Mouse (Mus musculus) heart, postnatal 4 days (tissue): ENCODE data around the gene Cbx1. TPM values are rescaled to one million over a fixed set of nuclear protein-coding genes. Genes with fewer than 3 reads are reported as not detected.
A peak's percentile ranks its signal among the peaks of the same experiment; 100 is the strongest.
"Not testable (repeated sequence)": the region's sequence is repeated elsewhere in the genome, so short reads cannot be mapped to it uniquely, and the experiment has no call there.

Experiments used
- DNase-seq: peaks from one replicate; pipeline ENCODE4 v3.0.0; 2021
- total RNA-seq, 2 experiments: library from RNA; stranded (reverse); gene quantifications; 2 replicates each; pipeline ENCODE4 v1.2.3; 2021

The Cbx1 gene
- total RNA-seq, 2 experiments from 2014 or later = 69.6 to 72.0 TPM

DNA sequence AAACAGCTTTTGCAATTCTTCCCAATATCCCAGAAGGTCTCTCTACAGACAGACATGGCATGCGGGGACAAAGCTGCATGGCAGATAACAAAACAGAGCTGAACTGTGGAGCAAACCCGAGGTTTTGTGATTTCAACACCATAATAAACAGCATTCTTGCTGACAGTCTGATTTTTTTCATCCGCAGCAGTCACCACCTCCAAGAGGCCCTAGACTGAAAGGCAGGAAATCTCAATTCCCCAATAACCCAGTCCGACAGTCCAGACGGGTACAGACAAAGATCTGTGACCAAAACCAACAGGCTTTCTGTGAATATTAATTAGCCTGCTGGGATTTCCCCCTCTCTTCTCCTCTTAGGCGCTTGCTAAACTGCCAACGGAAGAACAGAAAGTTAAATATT is 13.3 kb upstream of the Cbx1 start:
- DNase-seq = no peak

DNA sequence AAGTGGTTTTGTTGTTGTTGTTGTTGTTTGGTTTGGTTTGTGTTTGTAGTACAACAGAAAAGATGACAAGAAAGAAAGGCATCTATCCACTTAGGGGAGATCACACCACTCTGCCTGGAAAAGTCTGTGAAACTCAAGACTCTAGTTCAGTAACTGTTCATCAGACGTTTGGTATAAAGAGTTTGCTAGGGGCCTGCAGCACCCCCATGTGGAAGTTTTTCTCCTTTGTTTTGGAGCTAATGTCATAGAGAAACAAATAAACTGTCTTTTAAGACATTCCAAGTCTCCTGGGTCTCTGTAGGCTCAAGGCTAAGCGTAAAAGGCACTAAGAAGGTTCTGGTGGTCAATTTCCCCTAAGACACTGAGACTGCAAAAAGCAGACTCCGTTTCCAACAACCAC is 12.9 kb upstream of the Cbx1 start:
- no peak for DNase-seq

DNA sequence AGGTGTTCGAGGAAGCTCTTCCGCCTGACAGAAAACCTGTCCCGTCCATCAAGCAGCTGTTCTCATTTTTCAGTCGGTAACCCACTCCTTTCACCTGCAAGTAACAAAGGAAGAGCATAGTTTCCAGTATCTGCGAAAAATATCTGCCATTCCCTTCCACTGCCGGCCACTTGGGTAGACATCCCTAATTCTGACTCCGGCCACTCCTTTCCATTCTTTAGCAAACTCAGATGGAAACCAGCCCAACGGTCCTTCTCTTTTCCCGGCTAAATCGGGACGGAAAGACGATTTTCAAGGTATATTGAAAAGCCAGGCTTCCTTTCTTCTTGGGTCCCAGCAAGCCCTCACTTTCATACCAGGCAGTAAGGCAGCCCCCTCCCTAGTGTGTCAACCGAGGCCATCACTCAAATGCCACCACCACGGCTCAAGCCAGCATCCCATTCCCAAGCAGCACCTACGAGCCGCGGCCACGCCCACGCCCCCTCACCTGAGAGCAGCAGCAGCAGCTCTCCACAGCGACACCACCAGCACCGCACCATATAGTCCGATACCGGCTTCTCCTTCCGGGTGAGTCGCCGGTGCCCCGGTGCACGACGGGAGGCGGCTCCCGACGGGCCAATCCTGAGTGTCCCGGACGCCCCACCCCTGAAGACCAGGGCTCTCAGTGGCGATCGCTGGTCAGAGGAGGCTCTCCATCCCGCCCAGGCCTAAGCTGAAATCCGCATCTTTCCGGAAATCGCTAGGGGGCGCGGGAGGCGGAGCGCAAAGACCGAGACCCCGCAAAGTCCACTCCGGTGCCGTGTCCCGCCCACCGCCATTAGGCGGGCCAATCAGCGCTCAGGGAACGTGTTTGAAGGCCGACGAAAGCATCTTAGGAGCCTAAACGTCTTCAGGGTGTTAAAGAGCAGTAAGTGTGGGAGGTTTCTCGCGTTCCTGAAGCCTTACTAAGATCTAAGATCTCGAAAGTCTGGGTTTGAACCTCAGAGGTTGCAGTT is 11.7 kb upstream of the Cbx1 start, which contains the start of gene Snx11:
Gene Snx11 (minus strand): TSS at position 592 of the 995 bp plus-strand sequence.
- DNase-seq = peak; percentile 100

DNA sequence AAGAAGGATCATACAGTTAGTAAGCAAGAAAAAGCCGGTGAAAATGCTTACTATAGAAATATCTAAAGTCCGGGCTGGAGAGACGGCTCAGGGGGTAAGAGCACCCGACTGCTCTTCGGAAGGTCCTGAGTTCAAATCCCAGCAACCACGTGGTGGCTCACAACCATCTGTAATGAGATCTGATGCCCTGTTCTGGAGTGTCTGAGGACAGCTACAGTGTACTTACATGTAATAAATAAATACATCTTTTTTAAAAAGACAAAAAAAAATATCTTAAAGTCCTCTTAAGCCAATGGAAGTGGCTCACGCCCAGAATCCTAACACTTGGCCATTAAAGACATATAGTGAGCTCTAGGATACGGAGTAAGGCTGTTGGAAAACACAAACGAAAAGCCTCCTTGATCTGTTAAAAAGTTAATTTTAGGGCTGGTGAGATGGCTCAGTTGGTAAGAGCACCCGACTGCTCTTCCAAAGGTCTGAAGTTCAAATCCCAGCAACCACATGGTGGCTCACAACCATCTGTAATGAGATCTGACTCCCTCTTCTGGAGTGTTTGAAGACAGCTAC is 10.8 kb upstream of the Cbx1 start:
- not testable (repeated sequence) for DNase-seq

DNA sequence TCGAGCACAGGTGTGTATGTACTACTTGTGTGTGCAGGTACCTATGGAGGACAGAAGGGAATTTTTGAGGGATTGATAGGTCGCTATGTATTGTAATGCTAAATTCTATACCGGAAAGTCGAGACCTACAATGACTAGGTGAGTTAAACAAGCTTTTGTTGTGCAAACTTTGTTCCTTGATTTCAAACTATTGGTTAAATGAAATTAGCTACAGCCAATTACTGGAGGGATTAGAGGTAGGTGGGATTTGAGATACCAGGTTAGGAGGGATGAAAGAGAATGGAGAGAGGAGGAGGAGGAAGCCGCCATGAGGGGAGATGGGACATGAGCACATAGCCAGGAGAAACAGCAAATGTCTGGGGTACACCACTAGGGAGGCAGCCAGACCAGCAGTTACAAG is 8.6 kb upstream of the Cbx1 start:
- DNase-seq = no peak

DNA sequence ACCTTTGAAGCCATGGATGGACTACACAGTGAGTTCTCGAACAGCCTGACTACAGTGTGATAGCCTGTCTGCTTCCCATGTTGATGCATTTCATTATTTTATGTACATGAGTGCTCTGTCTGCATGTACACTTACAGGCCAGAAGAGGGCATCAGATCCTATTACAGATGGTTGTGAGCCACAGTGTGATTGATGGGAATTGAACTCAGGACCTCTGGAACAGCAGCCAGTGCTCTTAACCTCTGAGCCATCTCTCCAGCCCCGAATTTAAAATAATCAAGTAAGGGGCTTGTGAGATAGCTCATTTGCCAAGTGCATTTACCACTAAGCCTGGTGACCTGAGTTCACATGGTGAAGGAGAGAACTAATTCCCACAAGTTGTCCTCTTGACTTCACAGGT is 7.5 kb upstream of the Cbx1 start:
- DNase-seq = no peak

DNA sequence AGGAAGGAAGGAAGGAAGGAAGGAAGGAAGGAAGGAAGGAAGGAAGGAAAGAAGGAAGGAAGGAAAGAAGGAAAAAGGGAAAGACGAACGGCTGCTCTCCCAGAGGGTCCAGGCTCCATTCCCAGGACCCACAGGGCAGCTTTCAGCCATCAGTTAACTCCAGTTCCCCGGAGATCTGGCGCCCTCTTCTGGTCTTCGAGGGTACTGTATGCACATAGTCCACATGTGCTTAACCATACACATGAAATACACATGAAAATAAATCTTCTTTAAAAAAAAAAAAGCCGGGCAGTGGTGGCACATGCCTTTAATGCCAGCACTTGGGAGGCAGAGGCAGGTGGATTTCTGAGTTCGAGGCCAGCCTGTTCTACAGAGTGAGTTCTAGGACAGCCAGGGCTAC is 4.1 kb upstream of the Cbx1 start:
- peak; percentile 80 for DNase-seq

DNA sequence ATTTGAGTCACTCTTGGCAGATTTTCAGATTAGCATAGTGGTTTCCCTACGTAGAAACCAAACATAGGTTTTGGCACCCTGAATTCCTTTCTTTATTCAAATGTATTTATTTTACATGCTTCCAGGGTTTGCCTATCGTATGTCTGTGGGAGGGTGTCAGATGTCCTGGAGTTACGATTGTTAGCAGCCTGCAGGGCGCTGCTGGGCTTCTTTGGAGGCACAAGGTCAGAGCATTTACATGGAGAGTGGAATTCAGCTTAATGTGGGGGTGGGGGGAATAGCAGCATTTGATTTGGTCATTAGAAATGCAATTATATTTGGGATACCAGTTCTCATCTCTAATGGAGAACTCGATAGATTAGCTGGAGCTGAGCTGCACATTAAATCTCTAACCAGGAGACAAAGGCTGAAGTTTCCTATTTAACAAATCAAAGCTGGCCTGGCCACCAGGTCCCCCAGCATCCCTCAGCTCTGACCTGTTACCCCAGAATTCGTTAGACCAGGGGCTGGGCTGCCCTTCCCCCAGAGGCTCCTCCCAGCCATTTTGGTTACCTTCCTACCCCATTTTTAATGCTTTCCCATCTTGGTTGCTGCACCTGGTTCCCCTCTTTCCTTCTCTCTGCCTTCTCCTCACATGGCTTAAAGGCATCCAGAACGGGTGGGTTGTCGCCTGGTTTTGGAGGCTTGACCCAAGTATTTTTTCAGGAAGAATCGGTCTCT is 2.0 kb upstream of the Cbx1 start:
- DNase-seq = no peak

DNA sequence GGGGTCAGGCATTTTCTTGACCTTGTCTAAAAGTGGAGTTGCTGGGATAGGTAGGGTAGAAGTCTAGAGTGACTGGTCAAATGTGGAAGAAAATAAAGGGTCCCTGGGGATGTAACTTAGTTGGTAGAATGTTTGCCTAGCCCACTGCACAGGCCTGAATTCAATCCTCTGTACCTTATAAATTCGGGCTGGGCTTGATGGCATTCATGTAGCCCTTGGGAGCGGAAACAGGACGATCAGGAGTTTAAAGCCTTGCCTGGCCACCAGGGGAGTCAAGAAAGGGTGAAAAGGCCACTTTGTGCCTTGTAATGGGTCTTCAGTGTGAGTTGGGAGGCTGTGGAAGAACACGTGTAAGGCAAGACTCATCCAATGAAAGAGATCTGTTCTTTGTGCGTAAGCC is 1.1 kb downstream of the Cbx1 start:
- DNase-seq = no peak

- no peak for DNase-seq
Observed at GRCm38 (mm10) chr11:96790681-96791080, 1.8 kb downstream of the Cbx1 start.

- no peak for DNase-seq
Observed at GRCm38 (mm10) chr11:96795491-96795890, 6.6 kb downstream of the Cbx1 start.

DNA sequence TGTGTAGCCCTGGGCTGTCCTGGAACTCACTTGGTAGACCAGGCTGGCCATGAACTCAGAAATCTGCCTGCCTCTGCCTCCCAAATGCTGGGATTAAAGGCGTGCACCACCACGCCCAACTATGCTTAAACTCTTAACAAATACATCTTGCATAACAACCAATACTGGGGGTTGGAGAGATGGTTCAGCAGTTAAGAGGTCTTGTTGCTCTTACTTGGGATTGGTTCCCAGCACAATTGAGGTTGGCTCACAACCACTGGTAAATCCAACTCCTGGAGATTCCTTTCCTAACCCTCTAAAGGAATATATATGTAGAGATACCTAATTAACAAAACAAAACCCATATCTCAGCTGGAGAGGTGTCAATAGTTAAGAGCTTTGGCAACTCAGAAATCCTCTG is 7.2 kb downstream of the Cbx1 start:
- no peak for DNase-seq

- DNase-seq = no peak
Observed at GRCm38 (mm10) chr11:96796586-96796985, 7.7 kb downstream of the Cbx1 start.

GRCm38 (mm10) chr11:96799511-96799910 is 10.6 kb downstream of the Cbx1 start:
- DNase-seq = no peak

DNA sequence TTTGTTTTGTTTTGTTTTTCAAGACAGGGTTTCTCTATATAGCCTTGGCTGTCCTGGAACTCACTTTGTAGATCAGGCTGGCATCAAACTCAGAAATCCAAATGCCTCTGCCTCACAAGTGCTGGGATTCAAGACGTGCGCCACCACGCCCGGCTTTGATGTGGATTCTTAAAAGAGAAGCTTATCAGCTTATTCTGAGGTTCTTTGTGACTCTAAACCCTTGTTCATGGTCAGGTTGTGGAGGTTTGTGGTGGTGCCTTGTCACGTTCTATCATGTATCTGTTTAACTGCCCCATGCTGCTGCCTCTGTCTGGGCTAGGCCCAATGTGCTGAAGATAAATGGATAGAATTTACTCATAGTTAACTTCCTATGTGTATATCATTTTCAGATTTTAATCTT is 16.7 kb downstream of the Cbx1 start:
- no peak for DNase-seq

- no peak for DNase-seq
Observed at GRCm38 (mm10) chr11:96808066-96808465, 19.1 kb downstream of the Cbx1 start.

- DNase-seq = no peak
Observed at GRCm38 (mm10) chr11:96809562-96810235, 20.8 kb downstream of the Cbx1 start.

GRCm38 (mm10) chr11:96811188-96811587 is 22.3 kb downstream of the Cbx1 start:
- DNase-seq = not testable (repeated sequence)

GRCm38 (mm10) chr11:96813455-96813854 is 24.5 kb downstream of the Cbx1 start:
- DNase-seq = no peak

- DNase-seq = no peak
Observed at GRCm38 (mm10) chr11:96813920-96814319, 25.0 kb downstream of the Cbx1 start.

DNA sequence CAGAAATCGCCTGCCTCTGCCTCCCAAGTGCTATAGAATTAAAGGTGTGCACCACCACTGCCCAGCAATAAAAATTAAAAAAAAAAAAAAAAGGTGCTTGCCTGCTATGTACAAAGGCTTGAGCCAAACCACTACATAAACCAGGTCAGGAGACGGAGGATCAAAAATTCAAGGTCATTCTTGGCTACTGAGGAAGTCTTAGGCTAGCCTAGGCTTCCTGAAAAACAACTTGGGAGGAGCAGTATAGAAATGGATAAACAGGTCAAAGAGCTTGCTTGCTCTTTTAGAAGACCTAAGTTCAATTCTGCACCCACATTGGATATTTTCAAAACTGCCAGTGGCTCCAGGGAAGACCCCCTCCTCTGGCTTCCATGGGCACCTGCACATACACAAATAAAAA is 25.5 kb downstream of the Cbx1 start:
- DNase-seq = no peak

- no peak for DNase-seq
Observed at GRCm38 (mm10) chr11:96815895-96816294, 27.0 kb downstream of the Cbx1 start.

GRCm38 (mm10) chr11:96816494-96816893 is 27.6 kb downstream of the Cbx1 start:
- no peak for DNase-seq
